Mouse (Mus musculus) intestine, embryonic 16.5 days (tissue): ENCODE measurements around the gene S100a4. TPM values are rescaled to one million over a fixed set of nuclear protein-coding genes. Genes with fewer than 3 reads are reported as not detected.

Experiments
- ATAC-seq: fragments of 200-750 bp; cut with Nextera tagmentation; 2 replicates; pipeline ENCODE4 v1.8.0; 2017; ENCODE audit warnings: moderate TSS enrichment, moderate library complexity
- H3K27ac ChIP-seq: fragments of 300-500 bp; sonication (generic); 2 replicates; pipeline ENCODE4 v1.5.1; 2014; ENCODE audit warnings: mild to moderate bottlenecking, low read length
- H3K27me3 ChIP-seq: fragments of 300-500 bp; sonication (generic); replicated peaks from 2 replicates; pipeline ENCODE4 v1.6.1; 2014; ENCODE audit warnings: low read length, control low read depth, mixed read lengths; ENCODE audit not compliant: control insufficient read depth, insufficient read depth
- H3K36me3 ChIP-seq: fragments of 300-500 bp; sonication (generic); 2 replicates; pipeline ENCODE4 v1.6.1; 2014; ENCODE audit warnings: low read length, control low read depth; ENCODE audit not compliant: control insufficient read depth, insufficient read depth
- H3K4me1 ChIP-seq: fragments of 300-500 bp; sonication (generic); 2 replicates; pipeline ENCODE4 v1.6.1; 2014; ENCODE audit warnings: low read length, control low read depth, mixed read lengths; ENCODE audit not compliant: control insufficient read depth, insufficient read depth
- H3K4me2 ChIP-seq: fragments of 300-500 bp; sonication (generic); 2 replicates; pipeline ENCODE4 v1.6.1; 2014; ENCODE audit warnings: low read depth, low read length, control low read depth
- H3K4me3 ChIP-seq: fragments of 300-500 bp; sonication (generic); 2 replicates; pipeline ENCODE4 v1.5.1; 2014; ENCODE audit warnings: mild to moderate bottlenecking, low read length
- H3K9ac ChIP-seq: fragments of 300-500 bp; sonication (generic); 2 replicates; pipeline ENCODE4 v1.6.1; 2014; ENCODE audit warnings: low read depth, low read length
- H3K9me3 ChIP-seq: fragments of 300-500 bp; sonication (generic); 2 replicates; pipeline ENCODE4 v1.6.1; 2016; ENCODE audit warnings: low read length, control low read depth; ENCODE audit not compliant: control insufficient read depth
- WGBS: fragments of 180-500 bp; shearing (Covaris S2); extraction: QIAGEN DNeasy Blood & Tissue Kit; methylation state at CpG from one replicate; pipeline ENCODE4 v1.1.7; 2014; 5-methylcytosine and 5-hydroxymethylcytosine counted together
- polyA plus RNA-seq: library from polyadenylated mRNA; unstranded; fragments of >200 nt; fragmentation: Nextera tagmentation; extraction: Ambion mirVana; gene quantifications from 2 replicates; pipeline ENCODE4 v1.2.1, GENCODE M21; 2015

The S100a4 gene
- polyA plus RNA-seq, 1 experiment from 2014 or later = 4.0 TPM

DNA sequence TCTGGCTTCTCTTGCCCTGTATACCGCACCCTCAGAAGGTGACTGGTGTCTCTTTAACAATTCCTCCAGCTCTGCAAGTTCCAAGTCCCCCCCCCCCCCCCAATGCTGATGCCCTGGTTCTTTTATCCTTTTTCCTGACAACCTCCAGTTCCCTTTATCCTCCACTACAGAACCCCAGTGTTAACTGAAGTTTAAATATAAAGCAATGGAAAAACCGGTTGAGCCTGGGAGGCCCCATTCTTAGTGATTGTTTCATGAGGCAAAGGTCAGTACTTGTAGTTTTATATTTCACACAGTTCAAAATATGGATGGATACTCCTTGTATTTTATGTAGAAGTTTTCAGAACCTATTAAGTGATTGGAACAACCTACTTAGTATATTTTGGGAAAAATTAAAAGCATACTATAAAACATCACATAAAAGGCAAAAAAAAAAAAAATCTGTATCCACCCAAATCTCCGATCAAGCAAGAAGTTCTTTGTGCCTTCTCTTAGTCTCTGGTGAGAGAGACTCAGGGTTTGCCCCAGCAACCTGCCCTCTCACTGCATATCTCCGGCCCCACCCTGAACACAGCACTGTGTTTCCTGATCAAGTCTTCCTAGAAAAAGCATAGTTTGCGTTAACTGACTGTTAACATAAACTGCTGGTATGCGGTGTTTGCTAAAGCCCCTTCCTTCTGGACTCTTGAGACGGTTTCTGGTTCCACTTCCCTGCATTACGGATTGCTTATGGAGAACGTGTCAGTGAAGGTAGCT is 22.9 kb downstream of the S100a4 start:
- no peaks in the 10 kb centered on the region for H3K27me3 ChIP-seq
- H3K4me1 ChIP-seq = peaks cover 23% of the 10 kb centered on the region
- peak overlapping the region; percentile 97 for H3K27ac ChIP-seq
- peak overlapping the region; percentile 29; the same call in 1 of the 2 replicates for H3K9ac ChIP-seq
- H3K4me2 ChIP-seq = peak overlapping the region; percentile 37
- H3K9me3 ChIP-seq = no peaks in the 10 kb centered on the region
- no peaks in the 10 kb centered on the region for H3K36me3 ChIP-seq
- ATAC-seq = peak; percentile 90
- peak overlapping the region; percentile 18 for H3K4me3 ChIP-seq
- 36% methylated on average over 9 of the region's 9 CpGs for WGBS

DNA sequence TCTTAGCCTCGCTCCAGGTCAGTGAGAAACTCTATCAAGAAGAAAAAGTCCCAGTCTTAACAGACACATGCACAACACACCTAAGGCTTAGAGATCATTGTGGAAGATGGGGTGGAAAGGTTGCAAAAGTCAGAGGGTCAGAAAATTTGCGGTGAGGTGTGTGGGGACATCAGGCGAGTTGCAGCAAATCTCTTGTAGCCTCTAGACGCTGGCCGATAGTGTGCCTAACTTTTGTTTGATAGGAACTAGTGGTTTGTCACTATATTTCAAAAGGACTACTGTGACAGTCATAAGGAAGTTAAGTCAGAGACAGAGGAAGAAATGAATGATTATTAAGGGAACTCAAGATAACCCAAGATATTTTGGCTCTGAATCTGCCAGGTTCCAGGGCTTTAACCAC is 23.8 kb downstream of the S100a4 start:
- no peak for ATAC-seq
- 88% methylated on average over 5 of the region's 5 CpGs for WGBS

DNA sequence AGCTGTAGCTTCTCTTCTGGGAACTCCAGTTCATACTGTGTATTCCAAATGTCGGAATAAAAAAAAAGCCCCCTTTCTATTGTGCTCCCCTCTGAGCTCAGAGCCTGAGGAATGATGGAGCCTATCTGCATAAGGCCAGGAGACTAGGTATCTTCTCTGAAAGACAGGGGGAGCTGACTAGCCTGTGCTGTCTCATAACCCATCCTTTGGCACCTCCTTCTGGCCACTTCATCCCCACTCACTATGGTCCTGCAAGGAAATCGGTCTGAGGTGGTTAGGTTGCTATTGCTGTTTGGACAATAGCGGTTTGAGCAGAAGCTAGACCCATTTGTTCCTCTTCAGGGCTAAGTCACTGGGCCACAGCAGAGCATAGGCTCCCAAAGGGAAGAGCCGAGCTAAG is 24.2 kb downstream of the S100a4 start:
- H3K27ac ChIP-seq = peak overlapping the region; percentile 90; the same call in 1 of the 2 replicates
- ATAC-seq = peak; percentile 56

More for the DNA sequence above, 23.8 kb downstream of the S100a4 start:
- Histone ChIP-seq H3K9me3 (no peaks in the 10 kb centered on the region), H3K4me2 (peak overlapping the region; percentile 29), H3K27me3 (no peaks in the 10 kb centered on the region), H3K36me3 (no peaks in the 10 kb centered on the region), H3K4me3 (peak overlapping the region; percentile 18), H3K27ac (peak overlapping the region; percentile 90), H3K4me1 (peaks cover 20% of the 10 kb centered on the region), H3K9ac (peak overlapping the region; percentile 26; the same call in 1 of the 2 replicates)

DNA sequence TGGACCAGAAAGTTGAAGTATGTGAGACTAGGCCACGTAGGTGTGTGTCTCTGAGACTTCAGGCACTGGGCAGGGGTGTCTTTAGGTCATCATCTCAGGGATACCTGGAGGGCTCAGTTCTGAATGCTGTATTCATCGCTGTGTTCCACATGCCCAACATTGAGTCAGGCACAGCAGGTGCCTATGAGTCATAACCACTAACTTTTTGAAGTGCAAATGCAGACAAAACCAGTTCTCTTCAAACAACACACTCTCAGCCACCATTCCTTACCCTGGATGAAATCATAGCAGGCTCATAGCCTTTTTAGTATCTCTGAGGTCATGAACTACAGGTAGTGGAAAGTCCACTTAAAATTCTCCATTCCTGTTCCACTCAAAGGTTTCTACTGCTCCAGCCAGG is 25.7 kb downstream of the S100a4 start:
- ATAC-seq = no peak
- 86% methylated on average over 2 of the region's 2 CpGs for WGBS
- H3K4me1 ChIP-seq = peaks cover 6% of the 10 kb centered on the region
- H3K27ac ChIP-seq = no peak overlapping the region
- H3K9ac ChIP-seq = no peak overlapping the region
- H3K36me3 ChIP-seq = no peaks in the 10 kb centered on the region
- H3K4me2 ChIP-seq = no peak overlapping the region
- H3K27me3 ChIP-seq = no peaks in the 10 kb centered on the region
- H3K4me3 ChIP-seq = no peak overlapping the region
- H3K9me3 ChIP-seq = no peaks in the 10 kb centered on the region

More for the DNA sequence above, 24.2 kb downstream of the S100a4 start:
- Histone ChIP-seq H3K27me3 (no peaks in the 10 kb centered on the region), H3K9me3 (no peaks in the 10 kb centered on the region), H3K36me3 (no peaks in the 10 kb centered on the region), H3K4me2 (0 out of 2 replicates have a peak overlapping the region, but pooled peaks have one; percentile 29), H3K4me1 (peaks cover 20% of the 10 kb centered on the region), H3K4me3 (no peak overlapping the region), H3K9ac (no peak overlapping the region)
- WGBS = 53% methylated on average over 4 of the region's 4 CpGs

DNA sequence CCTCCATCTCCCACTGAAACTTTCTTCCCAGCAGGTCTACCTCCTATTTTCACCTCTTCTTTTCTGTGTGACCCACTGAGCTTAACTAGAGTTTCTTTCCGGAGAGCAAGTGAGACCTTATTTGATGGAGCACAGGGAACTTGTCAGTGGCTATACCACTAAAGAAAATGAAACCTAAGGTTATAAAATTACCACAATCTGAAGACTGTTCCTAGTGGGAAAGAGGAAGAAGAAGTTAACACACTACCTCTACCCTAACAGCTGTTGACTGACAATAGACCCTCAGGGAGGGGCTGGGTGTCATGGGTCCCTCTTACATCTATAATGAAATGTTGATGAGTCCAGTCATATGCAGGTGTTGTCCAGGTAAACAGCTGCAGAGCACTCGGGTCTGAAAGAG is 28.4 kb downstream of the S100a4 start:
- Histone ChIP-seq H3K9ac (no peak overlapping the region), H3K27me3 (no peaks in the 10 kb centered on the region), H3K27ac (no peak overlapping the region), H3K9me3 (no peaks in the 10 kb centered on the region), H3K4me3 (no peak overlapping the region), H3K36me3 (no peaks in the 10 kb centered on the region), H3K4me2 (no peak overlapping the region), H3K4me1 (no peaks in the 10 kb centered on the region)
- 84% methylated on average over 2 of the region's 2 CpGs for WGBS
- ATAC-seq = no peak

DNA sequence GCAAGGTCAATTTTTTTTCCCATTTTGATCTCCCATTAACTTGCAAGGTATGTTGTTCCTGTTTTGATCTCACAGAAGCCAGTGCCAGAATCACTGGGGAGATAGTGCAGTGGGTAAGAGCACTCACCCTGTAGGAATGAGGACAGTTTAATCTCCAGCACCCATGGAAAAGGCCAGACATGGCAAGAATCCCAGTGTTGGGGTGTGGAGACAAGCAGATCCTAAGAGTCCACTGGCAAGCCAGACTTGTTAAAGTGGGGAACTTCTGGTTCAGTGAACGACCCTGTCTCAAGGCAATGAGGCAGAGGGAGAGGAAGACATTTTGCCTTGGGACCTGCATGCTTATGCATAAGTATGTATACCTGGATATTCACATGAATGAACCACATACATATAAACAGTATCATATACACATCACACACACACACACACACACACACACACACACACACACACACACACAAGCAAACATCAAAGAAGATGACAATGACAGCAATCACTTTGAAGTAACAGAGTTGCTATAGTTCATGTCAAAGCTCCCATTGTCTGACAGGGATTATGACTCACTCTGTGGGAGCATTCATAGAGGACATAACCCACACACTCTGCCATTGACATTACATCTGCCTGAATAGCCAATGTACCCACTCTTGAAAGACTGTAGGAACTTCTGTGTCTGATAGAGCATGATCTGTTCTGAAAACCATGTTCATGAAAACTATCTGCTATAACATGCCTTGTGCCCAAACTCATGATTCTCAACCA is 35.1 kb downstream of the S100a4 start:
- Histone ChIP-seq H3K9me3 (no peaks in the 10 kb centered on the region), H3K4me1 (no peaks in the 10 kb centered on the region), H3K27me3 (no peaks in the 10 kb centered on the region), H3K4me3 (no peak overlapping the region), H3K4me2 (no peak overlapping the region), H3K36me3 (no peaks in the 10 kb centered on the region), H3K27ac (no peak overlapping the region), H3K9ac (no peak overlapping the region)
- no peak for ATAC-seq
- 72% methylated on average over 1 of the region's 1 CpGs for WGBS

DNA sequence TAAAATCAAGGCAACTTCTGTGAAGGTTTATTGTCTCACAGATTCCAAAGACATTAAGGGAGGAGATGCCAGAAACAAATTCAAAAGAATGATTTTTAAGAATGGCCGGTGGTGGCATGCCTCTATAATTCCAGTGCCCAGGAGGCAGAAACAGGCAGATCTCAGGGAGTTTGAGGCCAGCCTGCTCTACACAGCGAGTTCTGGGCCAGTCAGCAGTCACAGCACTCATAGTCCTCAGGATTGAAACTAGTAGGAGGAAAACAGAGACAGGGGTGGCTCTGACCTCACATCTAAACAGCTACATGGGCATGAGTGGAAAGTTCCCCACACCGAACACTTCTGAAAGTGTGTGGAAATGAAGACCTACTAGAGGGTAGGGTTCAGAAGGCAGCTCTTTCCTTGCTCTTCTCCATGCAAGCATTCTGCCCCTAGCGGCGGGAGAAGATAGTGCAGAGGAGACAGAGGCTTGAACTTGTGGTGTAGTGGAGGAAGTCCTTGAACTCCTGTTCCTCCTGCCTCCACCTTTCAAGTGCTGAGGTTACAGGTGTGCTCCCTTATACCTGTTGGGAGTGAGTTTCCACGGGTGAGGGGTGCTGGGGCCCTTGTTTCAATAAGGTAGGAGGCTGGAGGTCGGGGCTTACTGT is 36.1 kb downstream of the S100a4 start:
- Histone ChIP-seq H3K4me3 (no peak overlapping the region), H3K4me2 (no peak overlapping the region), H3K9ac (no peak overlapping the region), H3K27me3 (no peaks in the 10 kb centered on the region), H3K36me3 (no peaks in the 10 kb centered on the region), H3K9me3 (no peaks in the 10 kb centered on the region), H3K4me1 (no peaks in the 10 kb centered on the region), H3K27ac (no peak overlapping the region)
- 50% methylated on average over 7 of the region's 7 CpGs for WGBS
- ATAC-seq = no peak

DNA sequence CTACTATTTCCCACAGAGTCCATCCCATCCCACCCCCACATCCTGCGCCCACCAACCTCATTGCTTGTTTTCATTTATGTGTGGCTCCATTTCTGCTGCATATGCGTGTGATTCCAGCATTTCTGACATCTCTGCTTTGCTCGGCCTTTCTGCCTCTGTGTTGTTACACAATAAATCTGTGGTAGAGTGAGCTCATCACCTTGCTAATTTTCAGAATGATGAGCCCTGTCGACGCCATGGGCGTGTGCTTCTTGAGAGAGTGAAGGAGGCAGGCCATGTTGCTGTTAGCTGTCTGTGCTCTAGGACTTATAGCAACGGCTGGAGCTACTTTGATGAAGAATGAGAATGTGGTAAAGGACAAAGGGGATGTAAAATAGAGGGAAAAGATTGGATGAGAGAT is 37.4 kb downstream of the S100a4 start:
- Histone ChIP-seq H3K9ac (no peak overlapping the region), H3K9me3 (no peaks in the 10 kb centered on the region), H3K4me1 (no peaks in the 10 kb centered on the region), H3K4me3 (no peak overlapping the region), H3K27me3 (no peaks in the 10 kb centered on the region), H3K4me2 (no peak overlapping the region), H3K27ac (no peak overlapping the region), H3K36me3 (no peaks in the 10 kb centered on the region)
- ATAC-seq = no peak
- 79% methylated on average over 7 of the region's 7 CpGs for WGBS

DNA sequence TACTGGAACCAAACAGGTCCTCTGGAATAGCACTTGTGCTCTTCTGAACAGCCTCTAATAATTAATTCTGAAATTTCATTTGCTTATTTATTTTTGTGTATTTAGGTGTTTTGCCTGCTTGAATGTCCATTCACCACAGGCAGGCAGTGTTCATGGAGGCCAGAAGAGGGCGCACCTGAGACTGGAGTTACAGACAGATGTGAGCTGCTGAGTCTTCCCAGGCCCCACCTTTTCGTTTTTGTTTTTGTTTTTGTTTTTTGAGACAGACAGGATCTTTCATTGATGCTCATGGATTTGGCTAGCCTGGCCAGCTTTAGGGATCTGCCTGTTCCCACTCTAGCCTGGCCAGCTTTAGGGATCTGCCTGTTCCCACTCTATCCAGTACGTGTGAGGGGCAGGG is 40.6 kb downstream of the S100a4 start:
- H3K27ac ChIP-seq = no peak overlapping the region
- no peak overlapping the region for H3K9ac ChIP-seq
- no peaks in the 10 kb centered on the region for H3K36me3 ChIP-seq
- no peaks in the 10 kb centered on the region for H3K27me3 ChIP-seq
- no peaks in the 10 kb centered on the region for H3K9me3 ChIP-seq
- no peak overlapping the region for H3K4me3 ChIP-seq
- H3K4me2 ChIP-seq = no peak overlapping the region
- 45% methylated on average over 3 of the region's 3 CpGs for WGBS
- ATAC-seq = no peak
- H3K4me1 ChIP-seq = no peaks in the 10 kb centered on the region
